Mouse (Mus musculus) heart, adult 2 months (tissue): Measurements from ENCODE around the gene Trpm5.

Experiments
- CTCF ChIP-seq: fragments of 200-600 bp; IDR thresholded peaks from 2 replicates; pipeline ENCODE4 v1.8.1; 2022; ENCODE audit warnings: antibody characterized with exemption, mild to moderate bottlenecking, moderate library complexity
- EP300 ChIP-seq: fragments of 200-500 bp; IDR thresholded peaks from 2 replicates; pipeline ENCODE4 v1.6.1; 2011; ENCODE audit warnings: low read depth, low read length, control low read depth; ENCODE audit not compliant: insufficient read depth
- POLR2A ChIP-seq: fragments of 200-500 bp; IDR thresholded peaks from 2 replicates; pipeline ENCODE4 v1.6.1; 2011; ENCODE audit warnings: mild to moderate bottlenecking, low read depth, low read length, control low read depth; ENCODE audit not compliant: insufficient read depth

- TF ChIP-seq CTCF (no peak), EP300 (no peak), POLR2A (no peak)
Observed at GRCm38 (mm10) chr7:143049331-143049730, 45.1 kb downstream of the Trpm5 start.
